ENCODE assay signal across 8 mouse cellular contexts in the genomic region with DNA sequence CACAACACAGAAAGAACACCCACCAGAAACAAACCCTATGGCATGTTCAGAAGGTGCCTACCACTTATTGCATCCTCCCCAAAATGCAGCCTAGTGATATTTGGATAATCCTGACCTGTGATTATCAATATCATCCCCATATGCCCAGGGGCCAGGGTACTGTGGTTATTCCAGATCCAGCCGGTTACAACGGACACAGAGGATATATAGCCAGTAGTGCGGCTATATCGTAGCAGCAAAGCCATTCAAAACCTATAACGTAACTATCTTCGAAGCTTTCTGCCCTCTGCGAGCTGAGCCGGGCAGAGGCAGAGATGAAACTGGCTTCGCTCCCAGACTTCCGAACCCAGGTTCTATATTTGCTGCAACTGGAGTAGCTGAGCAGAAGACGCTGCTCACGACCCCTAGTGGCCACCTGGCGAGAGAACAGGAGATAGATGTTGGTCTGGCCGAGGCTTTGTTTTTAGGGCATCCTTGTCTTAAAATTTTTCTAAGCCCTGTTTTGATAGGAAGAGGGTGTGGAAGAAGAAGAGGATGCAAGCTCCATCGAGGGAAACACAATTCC. TPM values are rescaled to one million over a fixed set of nuclear protein-coding genes. Genes with fewer than 3 reads are reported as not detected.
A peak's percentile ranks its signal among the peaks of the same experiment; 100 is the strongest.
DNase-seq lines count a peak whose midpoint lies in the region; ATAC-seq and TF ChIP-seq lines count a peak whose summit lies in the region.

No protein-coding gene starts in this region.

- peak overlapping the region; percentile 81 for H3K27ac ChIP-seq in hindbrain, embryonic 11.5 days (ENCODE audit: low read depth, low read length)
- no peak overlapping the region for H3K27ac ChIP-seq in limb, embryonic 10.5 days
- H3K27ac ChIP-seq in midbrain, postnatal 0 days (ENCODE audit: low read depth, low read length) = no peak overlapping the region

- peaks cover 51% of the 10 kb centered on the region for H3K27me3 ChIP-seq in hindbrain, embryonic 11.5 days (ENCODE audit: control insufficient read depth, insufficient read depth, low read length)
- peaks cover 91% of the 10 kb centered on the region for H3K27me3 ChIP-seq in limb, embryonic 10.5 days (ENCODE audit: low read depth, poor library complexity, severe bottlenecking)
- peaks cover 44% of the 10 kb centered on the region for H3K27me3 ChIP-seq in midbrain, postnatal 0 days (ENCODE audit: insufficient read depth, low read length)

- peak; percentile 58 to 82 for DNase-seq in adrenal gland, adult (ENCODE audit: inconsistent age in 2 of 2, low spot score in 1 of 2)
- no peak for DNase-seq in adrenal gland, postnatal 4 days (ENCODE audit: low spot score in 2 of 2)
- peak; percentile 18 for DNase-seq in 416B (ENCODE audit: low read depth)
- DNase-seq in cerebellum, postnatal 25 days = peak; percentile 55 to 75
- peak; percentile 79 for DNase-seq in hindbrain, embryonic 11.5 days (ENCODE audit: low spot score)
- peak; percentile 56 for DNase-seq in limb, embryonic 10.5 days (ENCODE audit: low spot score)
- DNase-seq in midbrain, postnatal 0 days (ENCODE audit: low spot score) = peak; percentile 85
- DNase-seq in Muller cell, postnatal 12 days (ENCODE audit: inconsistent ontology term) = no peak

- no peak for ATAC-seq in hindbrain, embryonic 11.5 days (ENCODE audit: low FRiP score)
- ATAC-seq in midbrain, postnatal 0 days (ENCODE audit: low FRiP score) = no peak

- no peaks in the 10 kb centered on the region for H3K36me3 ChIP-seq in hindbrain, embryonic 11.5 days (ENCODE audit: control insufficient read depth, insufficient read depth, low read length)
- no peaks in the 10 kb centered on the region for H3K36me3 ChIP-seq in limb, embryonic 10.5 days
- no peaks in the 10 kb centered on the region for H3K36me3 ChIP-seq in midbrain, postnatal 0 days (ENCODE audit: insufficient read depth, low read length)

- H3K9me3 ChIP-seq in hindbrain, embryonic 11.5 days (ENCODE audit: control insufficient read depth, low read length) = no peaks in the 10 kb centered on the region
- H3K9me3 ChIP-seq in limb, embryonic 10.5 days (replicated peaks) = no peaks in the 10 kb centered on the region
- H3K9me3 ChIP-seq in midbrain, postnatal 0 days (ENCODE audit: low read length) = no peaks in the 10 kb centered on the region

- peak overlapping the region; percentile 56 for H3K4me3 ChIP-seq in hindbrain, embryonic 11.5 days (ENCODE audit: low read depth, low read length)
- no peak overlapping the region for H3K4me3 ChIP-seq in limb, embryonic 10.5 days
- H3K4me3 ChIP-seq in midbrain, postnatal 0 days (ENCODE audit: low read depth, low read length) = peak overlapping the region; percentile 20; the same call in 1 of the 2 replicates

- peak; percentile 82 for TF ChIP-seq CTCF in midbrain, postnatal 0 days (IDR thresholded peaks at IDR 0.05)

- 5% methylated on average over 15 of the region's 15 CpGs for WGBS in hindbrain, embryonic 11.5 days
- WGBS in limb, embryonic 10.5 days = 6% methylated on average over 15 of the region's 15 CpGs
- 3% methylated on average over 15 of the region's 15 CpGs for WGBS in midbrain, postnatal 0 days

- H3K4me2 ChIP-seq in hindbrain, embryonic 11.5 days (replicated peaks; ENCODE audit: low read depth, low read length) = peak overlapping the region; percentile 25
- H3K4me2 ChIP-seq in midbrain, postnatal 0 days (ENCODE audit: low read depth, low read length, poor library complexity, severe bottlenecking) = peak overlapping the region; percentile 86

- H3K9ac ChIP-seq in hindbrain, embryonic 11.5 days (ENCODE audit: low read depth, low read length) = peak overlapping the region; percentile 55
- H3K9ac ChIP-seq in midbrain, postnatal 0 days (replicated peaks; ENCODE audit: low read length, poor library complexity, severe bottlenecking) = 0 out of 2 replicates have a peak overlapping the region, but pooled peaks have one; percentile 24

- peaks cover 4% of the 10 kb centered on the region; the same call in 1 of the 2 replicates for H3K4me1 ChIP-seq in hindbrain, embryonic 11.5 days (replicated peaks; ENCODE audit: control insufficient read depth, insufficient read depth, low read length)
- H3K4me1 ChIP-seq in limb, embryonic 10.5 days = peaks cover 15% of the 10 kb centered on the region
- peaks cover 7% of the 10 kb centered on the region for H3K4me1 ChIP-seq in midbrain, postnatal 0 days (ENCODE audit: insufficient read depth, low read length)

RNA-seq across cellular contexts. Expression of a gene that starts 6.0 kb away (rescaled TPM):
- 1 to 10 TPM; 1.4 to 2.4 TPM for total RNA-seq in adrenal gland, postnatal 4 days (2021)
- polyA plus RNA-seq in hindbrain, embryonic 11.5 days (2014; fragmentation: Nextera tagmentation; extraction: Ambion mirVana) = 10.0 and 12.7 TPM in 2 replicates
- polyA plus RNA-seq in limb, embryonic 10.5 days (2016; fragmentation: Nextera tagmentation; extraction: Ambion mirVana) = 0.08 TPM in 1 of 2 replicates, not detected in the other
- 7.5 and 8.4 TPM in 2 replicates for total RNA-seq in midbrain, postnatal 0 days (2014; rRNA removed)
- polyA plus RNA-seq in midbrain, postnatal 0 days (2015; fragmentation: Nextera tagmentation; extraction: Ambion mirVana) = 3.8 and 5.0 TPM in 2 replicates

Comparison
In these comparisons a context has a peak if more than half of its experiments do, and no peak if none do; other contexts are left out.
1. DNase-seq: peak in adrenal gland, adult (2 of 2), 416B (single experiment), cerebellum, postnatal 25 days (2 of 2), hindbrain, embryonic 11.5 days (single experiment), limb, embryonic 10.5 days (single experiment) and midbrain, postnatal 0 days (single experiment); none in adrenal gland, postnatal 4 days (0 of 2) and Muller cell, postnatal 12 days (single experiment).